Mouse (Mus musculus) spleen, adult 18-20 months (tissue): ENCODE results near the gene Rtl5.
A peak's percentile ranks its signal among the peaks of the same experiment; 100 is the strongest.

Experiments
- DNase-seq, 2 experiments: peaks; one replicate each; pipeline ENCODE4 v3.0.0; 2022; ENCODE audit warnings: mixed read lengths in 2 of 2

Gene Rtl5

DNA sequence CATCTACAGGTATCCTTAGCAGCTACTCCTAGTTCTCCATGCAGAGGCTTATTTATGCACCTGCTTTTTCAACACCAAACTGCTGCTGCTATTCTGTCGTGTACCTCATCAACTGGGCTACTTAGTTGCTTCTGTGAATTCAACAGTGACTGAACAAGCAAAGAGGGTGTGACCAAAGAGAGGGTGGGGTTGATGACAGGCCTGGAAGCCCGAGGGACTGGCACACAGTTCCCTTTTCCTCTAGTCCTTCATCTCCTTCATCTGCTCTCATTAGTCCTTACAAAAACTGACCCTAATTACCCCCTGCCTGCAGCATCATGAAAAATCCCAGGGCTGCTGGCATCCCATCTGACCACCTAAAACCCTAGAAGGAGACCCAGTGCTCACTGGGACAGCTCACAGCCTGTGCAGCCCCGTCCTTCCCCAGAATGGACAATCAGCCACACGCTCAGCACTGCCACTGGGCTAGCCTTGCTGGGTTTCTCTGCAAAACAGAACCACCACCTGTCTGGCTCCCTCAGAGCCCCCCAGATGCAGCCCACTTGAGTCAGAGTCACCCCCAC is 5.8 kb downstream of the Rtl5 start:
- DNase-seq, result no peak

DNA sequence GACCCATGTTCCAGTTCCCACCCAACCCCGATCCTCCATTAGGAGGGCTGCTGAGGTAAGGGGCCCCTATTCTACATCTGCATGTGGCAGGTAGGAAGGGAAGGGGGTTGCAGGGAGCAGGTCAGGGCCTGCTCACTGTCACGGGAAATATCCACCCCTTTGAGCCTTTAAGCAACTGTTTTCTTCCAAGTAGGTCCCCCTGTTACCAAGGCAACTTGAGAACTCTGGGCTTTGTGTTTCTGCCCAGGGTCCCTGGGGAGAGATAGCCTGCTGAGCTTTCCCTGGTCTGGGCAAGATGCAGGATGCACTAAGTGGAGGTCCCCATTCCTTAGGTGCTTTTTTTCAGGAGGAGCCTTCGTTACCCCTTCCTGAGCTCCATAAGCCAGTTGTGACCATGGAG is 7.0 kb downstream of the Rtl5 start:
- DNase-seq, result no peak

DNA sequence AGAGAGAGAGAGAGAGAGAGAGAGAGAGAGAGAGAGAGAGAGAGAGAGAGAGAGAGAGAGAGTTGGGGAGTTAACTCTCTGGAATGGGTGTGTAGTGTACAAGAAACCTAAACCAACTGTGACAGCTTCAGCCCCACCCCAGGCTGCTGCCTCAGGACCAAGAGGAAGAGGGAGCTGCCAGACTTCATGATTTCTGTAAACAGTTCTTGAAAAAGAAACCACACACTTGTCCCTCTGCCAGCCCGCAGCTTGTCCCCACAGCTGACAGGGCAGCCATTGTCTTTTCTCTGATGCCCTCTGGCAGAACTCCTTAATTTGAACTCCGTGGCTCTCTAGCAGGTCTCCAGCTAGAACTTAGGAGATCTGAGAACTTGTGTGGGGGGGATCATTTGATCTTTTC is 10.2 kb downstream of the Rtl5 start:
- peak in 1 of 2 experiments; percentile 16 for DNase-seq

DNA sequence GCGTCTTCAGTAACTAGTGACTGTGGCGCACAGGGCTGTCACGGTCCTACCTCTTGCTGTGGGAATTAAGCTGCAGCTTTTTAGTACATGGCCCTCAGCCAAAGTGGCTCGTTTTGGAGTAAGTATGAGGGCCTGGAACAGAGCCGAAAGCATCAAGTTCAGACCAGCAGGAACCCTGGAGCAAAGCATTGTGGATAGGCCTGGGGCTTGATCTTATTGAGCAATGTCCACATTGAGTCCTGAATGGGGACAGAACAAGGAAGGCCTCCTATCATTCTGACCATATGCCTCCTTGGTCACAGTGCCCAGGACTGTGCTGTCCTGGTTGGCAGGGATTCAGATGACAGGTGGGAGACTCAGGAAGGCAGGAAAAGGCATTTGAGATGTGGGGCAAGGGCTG is 10.9 kb downstream of the Rtl5 start:
- no peak for DNase-seq

DNA sequence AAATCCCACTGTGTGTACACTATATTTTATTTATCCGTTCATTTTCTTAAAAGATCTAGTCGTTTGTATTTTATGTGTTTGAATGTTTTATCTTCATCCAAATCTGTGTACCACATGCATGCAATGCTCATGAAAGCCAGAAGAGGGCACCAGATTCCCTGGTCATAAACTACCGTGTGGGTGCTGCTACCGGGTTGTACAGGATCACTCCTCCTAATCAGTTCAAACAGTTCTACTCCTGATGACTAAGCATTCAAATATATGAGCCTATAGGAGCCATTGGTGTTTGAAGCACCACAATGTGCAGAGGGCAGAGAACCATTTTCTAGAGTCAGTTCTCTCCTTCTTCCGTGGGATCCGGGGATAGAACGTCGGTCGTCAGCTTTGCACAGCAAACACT is 11.7 kb downstream of the Rtl5 start:
- peak in 1 of 2 experiments; percentile 26 for DNase-seq

DNA sequence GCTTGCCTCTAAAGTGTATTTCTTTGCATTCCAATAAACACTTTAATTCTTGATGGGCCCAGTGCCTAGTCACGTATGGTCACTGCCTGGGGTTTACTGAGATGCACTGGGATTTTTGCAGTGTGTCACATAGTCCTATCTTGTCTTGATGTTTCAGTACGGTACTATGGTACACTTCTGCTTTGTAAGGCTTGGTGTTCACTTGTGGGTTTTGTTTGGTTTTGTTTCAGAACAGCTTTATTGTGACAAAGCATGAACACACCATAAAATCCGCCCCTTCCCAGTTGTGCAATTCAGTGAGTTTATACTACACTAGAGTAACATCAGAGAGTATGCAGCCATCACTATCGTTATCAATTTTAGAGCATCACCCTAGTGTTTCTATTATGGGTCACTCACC is 17.1 kb downstream of the Rtl5 start:
- no peak for DNase-seq

DNA sequence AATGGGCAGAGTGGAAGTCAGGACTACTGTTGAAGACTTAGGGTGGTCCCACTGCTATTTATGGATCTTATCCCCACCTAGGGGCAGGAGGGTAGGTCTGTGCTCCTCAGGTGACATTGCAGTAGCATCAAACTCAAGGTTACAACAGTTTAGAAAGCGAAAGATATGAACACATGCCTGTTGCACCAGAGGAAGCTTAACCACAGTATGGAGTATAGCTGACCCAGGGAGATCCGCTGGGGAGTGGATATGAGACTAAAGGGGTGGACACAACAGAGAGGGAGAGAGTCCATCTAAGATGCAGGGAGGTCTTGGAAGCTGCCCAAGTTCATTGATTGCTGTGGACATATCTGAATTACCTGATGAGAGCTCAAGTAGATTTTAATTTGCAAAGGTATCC is 17.7 kb downstream of the Rtl5 start:
- DNase-seq, result no peak

DNA sequence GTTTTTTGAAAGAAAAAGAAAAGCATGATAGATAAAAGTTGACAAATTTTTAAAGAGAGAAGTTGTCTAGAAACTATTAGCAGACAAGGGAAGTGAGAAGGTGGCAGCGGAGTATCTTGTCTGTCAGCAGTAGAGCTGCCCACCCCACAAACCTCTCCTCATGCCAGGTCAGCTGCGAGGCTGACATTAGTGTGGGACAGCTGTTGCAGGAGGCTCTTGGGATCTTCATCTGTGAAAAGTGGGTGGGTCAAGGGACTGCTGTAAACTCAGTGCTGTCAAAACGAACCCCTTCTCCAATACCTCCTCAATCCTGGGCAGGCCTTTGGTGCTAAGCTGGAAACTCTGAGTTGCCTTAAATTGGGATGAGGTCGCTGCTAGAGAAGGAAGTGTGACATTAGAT is 19.9 kb downstream of the Rtl5 start:
- no peak for DNase-seq

DNA sequence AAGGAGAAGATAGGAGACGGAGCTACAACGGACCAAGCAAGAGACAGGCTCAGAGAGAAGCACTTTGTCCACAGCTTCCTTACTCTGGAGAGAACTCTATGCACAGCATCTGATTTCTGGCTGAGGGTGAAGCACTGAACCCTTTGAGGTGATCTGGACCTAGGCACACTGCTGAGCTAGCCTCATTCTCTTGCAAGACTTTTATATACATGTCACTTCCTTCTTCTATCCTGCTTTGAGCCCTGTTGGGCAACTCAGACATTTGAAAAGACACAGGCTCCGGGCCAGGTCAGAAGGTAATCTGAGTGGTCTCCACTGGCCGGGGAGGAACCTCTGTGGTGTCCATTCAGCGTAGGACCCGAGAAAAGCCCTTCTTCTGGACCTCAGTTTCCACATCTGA is 20.6 kb downstream of the Rtl5 start:
- no peak for DNase-seq

DNA sequence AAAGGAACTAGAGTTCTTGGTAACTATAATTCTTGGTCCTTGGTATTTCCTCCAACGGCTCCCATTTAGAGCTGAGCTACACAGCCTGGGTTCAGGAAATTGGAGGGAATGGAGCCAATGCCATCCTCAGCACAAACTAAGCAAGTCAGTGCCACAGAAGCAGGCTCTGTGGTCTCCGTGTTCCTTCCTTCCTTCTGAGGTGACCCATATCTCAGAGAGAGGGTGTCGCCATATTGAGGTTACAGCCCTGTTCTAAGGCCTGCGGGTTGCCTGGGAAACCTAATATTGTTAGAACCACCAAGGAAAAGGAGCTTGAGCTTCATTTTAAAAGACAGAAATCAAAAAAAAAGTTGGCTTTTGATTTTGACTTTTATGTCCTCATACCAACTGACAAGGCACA is 28.7 kb downstream of the Rtl5 start:
- no peak for DNase-seq

DNA sequence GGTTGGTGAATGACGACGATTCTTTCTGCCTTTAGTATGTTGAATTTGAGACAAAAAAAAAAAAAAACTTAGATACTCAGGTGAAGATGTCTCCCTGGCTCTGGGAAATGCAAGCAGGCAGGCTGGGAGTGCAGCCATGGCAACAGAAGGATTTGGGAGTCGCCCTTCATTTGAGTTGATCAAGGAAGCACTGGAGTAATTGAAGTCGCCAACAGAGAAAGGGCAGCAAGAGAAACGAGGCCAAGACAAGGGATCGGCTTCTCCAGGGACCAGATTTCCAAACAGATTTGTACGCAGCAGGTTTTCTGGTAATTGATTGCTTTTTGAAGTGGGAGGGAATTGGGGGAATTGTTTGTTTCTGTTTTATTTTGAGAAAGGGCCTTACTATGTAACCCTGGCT is 29.5 kb downstream of the Rtl5 start:
- no peak for DNase-seq

DNA sequence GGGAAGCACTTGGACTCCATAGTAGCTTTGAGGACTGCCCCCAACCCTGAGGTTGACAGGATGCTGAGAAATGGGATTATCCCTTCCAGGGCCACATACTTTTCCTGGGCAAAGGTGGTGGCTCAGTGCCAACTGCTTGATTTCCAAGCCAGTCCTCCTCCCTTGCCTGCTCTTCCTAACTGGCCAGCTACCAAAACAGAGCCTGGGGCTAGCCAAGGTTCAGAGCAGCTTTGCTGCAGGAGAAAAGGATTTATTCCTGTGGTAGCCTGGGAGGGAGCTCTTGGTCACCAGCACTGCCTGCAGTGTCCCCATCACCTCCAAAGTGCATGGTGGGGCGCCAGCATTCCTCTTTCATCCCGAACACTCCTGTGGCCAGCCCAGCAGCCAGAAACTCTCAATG is 33.6 kb downstream of the Rtl5 start:
- DNase-seq, result no peak

DNA sequence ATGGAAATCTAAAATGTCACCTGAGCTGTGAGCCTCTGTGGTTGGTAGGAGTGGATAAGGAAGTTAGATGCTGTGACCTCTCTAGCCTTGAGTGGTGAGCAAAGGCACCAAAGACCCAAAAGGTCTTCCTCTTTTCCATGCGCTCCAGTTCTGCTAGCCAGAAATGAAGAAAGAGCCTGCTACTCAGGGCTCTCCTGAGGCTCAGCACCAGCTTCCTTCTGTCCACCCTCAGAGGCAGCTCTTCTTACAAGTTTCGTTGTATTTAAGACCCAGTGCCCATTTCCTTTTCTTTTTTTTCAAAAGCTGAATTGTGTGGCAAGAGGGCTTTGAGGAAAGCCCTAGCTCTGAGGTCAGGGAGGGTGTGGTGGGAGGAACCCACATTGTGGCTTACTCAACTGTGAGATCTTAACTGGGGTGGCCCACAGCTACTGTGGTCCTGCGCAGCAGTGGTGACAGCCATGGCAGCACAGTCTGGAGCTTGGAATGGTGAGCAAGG is 34.2 kb downstream of the Rtl5 start:
- DNase-seq, result no peak

DNA sequence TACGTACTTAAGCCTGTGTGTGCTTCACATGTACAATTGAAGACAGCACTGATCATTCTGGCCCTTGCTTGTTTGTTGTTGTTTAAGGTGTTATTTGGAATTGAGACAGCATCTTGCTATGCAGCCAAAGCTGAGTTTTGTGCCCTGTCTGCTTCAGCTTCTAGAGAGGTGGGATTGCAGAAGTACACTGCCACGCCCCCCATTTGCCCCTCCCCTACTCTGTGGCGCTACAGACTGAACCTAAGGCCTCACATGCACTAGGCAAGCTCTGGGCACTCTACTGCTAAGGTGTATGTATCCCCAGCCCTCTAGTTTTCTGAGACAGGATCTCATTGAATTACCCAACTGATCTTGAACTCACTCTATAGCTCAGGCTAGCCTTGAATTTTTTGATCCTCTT is 35.4 kb downstream of the Rtl5 start:
- no peak for DNase-seq

DNA sequence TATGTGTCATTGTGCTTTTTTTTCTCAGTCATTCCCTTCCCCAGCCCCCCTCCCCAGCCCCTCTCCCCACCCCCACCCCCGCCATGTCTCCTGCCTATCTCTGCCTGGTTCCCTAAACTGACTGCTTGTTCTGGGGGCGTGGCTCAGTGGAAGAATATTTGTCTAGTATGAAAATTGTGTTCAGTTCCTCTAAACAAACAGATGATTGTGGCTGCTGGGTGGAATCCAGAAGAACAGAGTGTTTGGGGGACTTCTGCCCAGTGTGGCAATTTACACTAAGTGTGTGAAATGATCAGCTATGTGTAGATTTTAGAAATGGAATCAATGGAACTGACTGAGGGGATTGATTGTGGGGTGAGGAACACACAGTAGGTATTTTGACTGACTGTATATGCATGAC is 37.5 kb downstream of the Rtl5 start:
- no peak for DNase-seq

DNA sequence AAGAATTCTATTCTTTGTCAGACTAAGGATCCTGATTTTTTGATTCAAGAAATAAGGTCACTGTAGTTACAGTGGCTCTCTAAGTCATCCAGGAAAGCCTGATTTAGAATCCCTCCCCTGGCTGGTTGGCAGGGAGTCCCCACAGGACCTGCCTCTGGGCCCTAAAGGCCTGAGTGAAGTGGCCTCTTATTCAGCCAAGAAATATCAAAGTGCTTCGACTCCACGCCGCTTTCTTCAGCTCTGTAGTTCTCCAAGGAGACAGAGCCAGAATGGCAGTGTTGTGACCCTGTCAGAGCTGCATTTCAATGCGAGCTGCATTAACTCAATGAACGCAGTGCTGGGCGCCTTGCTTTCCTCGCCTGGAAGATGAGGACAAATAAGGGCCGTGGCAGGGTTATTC is 38.7 kb downstream of the Rtl5 start:
- no peak for DNase-seq

DNA sequence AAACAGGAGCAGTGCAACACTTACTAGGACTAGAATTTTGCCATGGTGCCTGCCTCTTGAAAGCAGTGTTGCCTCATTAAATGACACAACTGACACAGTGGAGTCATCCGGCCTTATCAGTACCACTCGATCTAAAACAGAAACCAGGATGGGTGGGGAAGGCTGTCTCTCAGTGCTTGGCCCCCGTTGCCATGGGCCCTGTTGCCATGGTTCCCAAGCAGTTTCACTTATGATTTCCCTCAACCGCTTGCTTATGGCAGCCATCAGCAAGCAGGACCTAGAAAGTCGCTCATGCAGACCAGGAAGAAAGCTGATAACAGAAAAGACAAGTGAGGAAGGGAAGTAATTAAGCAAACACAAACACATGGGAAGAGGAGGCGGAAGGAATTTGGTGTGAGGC is 39.3 kb downstream of the Rtl5 start:
- DNase-seq, result peak; percentile 19 to 34

DNA sequence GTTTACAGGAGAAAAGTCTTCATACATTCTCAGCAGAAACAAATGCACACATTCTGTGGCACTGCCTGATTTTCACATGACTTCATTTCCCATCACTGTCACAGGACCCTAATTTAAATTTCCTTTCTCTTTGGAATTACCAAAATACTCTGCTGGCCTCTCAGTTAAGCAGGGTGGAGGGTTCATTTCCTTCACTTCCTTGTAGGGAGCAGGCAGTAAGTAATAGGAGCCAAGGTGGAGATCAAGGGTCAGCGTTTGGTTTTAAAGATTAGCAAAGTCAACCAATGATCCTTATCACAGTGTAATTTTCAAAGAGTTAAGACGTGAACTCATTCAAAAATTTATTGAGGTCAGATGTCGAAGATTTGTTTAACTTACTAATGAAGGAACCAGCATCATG is 46.1 kb downstream of the Rtl5 start:
- no peak for DNase-seq

DNA sequence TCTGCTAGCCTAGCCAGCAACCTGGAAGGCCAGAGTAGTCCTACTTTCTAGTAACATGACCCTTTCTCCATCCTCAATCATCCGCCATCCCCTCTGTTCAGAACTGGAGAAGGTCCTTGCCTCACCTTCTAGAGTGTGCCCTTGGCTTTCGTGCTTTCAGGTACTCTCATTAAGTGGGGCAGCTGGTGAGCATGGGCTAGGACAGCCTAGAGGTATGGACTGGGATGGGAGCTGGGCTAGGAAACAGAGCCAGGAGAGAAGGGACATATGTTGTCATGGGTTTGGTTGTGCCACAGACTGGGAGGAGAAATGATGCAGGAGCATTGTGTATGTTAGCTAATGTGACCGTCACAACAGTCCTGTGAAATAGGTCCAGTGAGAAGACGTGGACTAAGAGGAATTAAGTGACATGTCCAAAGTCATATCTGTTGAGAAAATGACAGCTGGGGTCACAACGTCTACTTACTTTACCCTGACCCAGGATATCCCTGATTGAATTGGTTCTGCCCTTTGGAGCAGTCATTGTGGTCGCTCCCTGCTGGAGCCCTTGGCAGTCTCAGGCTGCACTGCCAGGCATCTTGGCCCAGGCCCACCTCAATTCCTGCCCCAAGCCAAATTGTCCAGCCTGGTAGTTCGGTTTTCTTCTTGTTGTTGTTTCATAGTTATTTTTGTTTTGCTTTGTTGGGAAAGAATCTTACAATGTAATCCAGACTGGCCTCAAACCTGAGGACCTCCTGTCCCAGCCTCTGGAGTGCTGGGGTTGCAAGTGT is 51.4 kb downstream of the Rtl5 start:
- DNase-seq, result no peak

DNA sequence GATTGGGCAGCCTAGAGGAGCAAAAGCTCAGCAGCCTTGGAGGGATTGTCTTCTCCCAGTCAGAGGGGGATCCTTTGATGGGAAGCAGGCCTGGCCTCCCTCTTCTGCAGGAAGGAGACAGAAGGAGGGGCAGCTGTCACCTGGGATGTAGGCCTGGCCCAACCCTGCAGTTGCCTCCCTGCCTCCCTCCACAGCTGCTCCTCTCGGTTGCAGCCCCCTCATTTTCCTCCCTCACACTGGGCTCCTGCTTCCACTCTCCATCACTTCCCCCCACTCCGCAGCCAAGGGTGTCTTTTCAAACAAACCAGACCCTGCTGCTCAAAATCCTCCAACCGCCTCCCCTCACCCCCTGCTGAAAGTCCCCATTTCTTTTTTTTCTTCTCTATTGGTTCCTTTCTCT is 52.2 kb downstream of the Rtl5 start:
- no peak for DNase-seq

DNA sequence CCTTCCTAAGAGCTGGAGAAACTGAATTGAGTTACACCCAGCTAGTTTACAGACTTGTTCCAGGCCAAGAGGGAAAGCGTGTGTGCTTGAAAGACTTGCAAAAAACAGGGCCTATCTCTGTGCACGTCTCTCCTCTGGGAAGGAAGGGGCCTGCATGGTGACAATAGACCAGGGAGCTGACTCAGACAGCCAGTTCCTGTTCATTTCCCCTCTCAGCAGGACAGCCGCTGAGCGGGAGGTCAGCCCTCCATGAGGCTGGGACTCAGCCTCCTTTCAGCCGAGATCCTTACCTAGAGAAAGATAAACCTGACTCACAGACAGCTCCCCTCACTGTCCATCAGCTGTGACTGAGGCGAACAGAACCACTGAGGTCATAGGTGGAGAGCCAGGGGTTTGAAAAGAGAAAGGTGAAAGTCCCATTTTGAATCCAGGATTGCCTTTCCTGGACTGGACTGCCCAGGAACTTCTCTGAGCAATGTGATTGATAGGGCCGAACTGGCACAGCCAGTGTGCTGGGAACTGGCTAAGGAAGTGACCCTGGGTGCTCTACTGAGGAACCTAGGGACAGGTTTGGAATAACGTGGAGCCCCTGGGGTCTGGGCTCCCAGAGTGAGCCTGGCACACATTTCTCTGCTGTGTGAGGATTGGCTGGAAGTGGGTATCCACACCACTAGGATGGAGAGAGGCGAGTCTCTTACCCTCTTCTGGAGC is 53.7 kb downstream of the Rtl5 start:
- no peak for DNase-seq
